Mouse (Mus musculus) lung, embryonic 14.5 days (tissue): Measurements from ENCODE around the gene Ifit1bl1. TPM values are rescaled to one million over a fixed set of nuclear protein-coding genes. Genes with fewer than 3 reads are reported as not detected.

Experiments
- ATAC-seq: fragments of 200-750 bp; cut with Nextera tagmentation; 2 replicates; pipeline ENCODE4 v1.8.0; 2017; ENCODE audit warnings: mild to moderate bottlenecking, moderate TSS enrichment, moderate library complexity; ENCODE audit not compliant: insufficient read depth
- DNase-seq: peaks from one replicate; pipeline ENCODE4 v3.0.0-alpha.2; 2015
- H3K27ac ChIP-seq: fragments of 300-500 bp; sonication (generic); 2 replicates; pipeline ENCODE4 v1.5.1; 2014; ENCODE audit warnings: low read depth, mild to moderate bottlenecking, moderate library complexity
- H3K27me3 ChIP-seq: fragments of 300-500 bp; sonication (generic); 2 replicates; pipeline ENCODE4 v1.6.1; 2014; ENCODE audit warnings: low read length, control low read depth; ENCODE audit not compliant: insufficient read depth
- H3K36me3 ChIP-seq: fragments of 300-500 bp; sonication (generic); 2 replicates; pipeline ENCODE4 v1.6.1; 2014; ENCODE audit warnings: control low read depth; ENCODE audit not compliant: insufficient read depth
- H3K4me1 ChIP-seq: fragments of 300-500 bp; sonication (generic); 2 replicates; pipeline ENCODE4 v1.6.1; 2014; ENCODE audit warnings: antibody characterized with exemption, control low read depth; ENCODE audit not compliant: insufficient read depth
- H3K4me2 ChIP-seq: fragments of 300-500 bp; sonication (generic); 2 replicates; pipeline ENCODE4 v1.6.1; 2014; ENCODE audit warnings: mild to moderate bottlenecking
- H3K4me3 ChIP-seq: fragments of 300-500 bp; sonication (generic); 2 replicates; pipeline ENCODE4 v1.5.1; 2014; ENCODE audit warnings: low read depth, low read length
- H3K9ac ChIP-seq: fragments of 300-500 bp; sonication (generic); 2 replicates; pipeline ENCODE4 v1.6.1; 2014
- H3K9me3 ChIP-seq: fragments of 300-500 bp; sonication (generic); 2 replicates; pipeline ENCODE4 v1.6.1; 2016; ENCODE audit warnings: low read depth, low read length, control low read depth
- CTCF ChIP-seq: IDR thresholded peaks from 2 replicates; pipeline ENCODE4 v1.5.1; 2016; ENCODE audit warnings: antibody characterized with exemption, low read depth
- WGBS: fragments of 180-500 bp; shearing (Covaris S2); extraction: QIAGEN DNeasy Blood & Tissue Kit; methylation state at CpG from one replicate; pipeline ENCODE4 v1.1.7; 2014; 5-methylcytosine and 5-hydroxymethylcytosine counted together
- polyA plus RNA-seq: library from polyadenylated mRNA; unstranded; fragments of >200 nt; fragmentation: Nextera tagmentation; extraction: Ambion mirVana; gene quantifications from 2 replicates; pipeline ENCODE4 v1.2.1, GENCODE M21; 2014

Gene Ifit1bl1
- polyA plus RNA-seq, 1 experiment from 2014 or later, result 0.18 TPM

GRCm38 (mm10) chr19:34562556-34562955 is 39.2 kb downstream of the Ifit1bl1 start:
- Histone ChIP-seq H3K9me3 (no peaks in the 10 kb centered on the region), H3K36me3 (no peaks in the 10 kb centered on the region), H3K9ac (no peak overlapping the region), H3K4me1 (no peaks in the 10 kb centered on the region), H3K27me3 (no peaks in the 10 kb centered on the region), H3K4me3 (no peak overlapping the region), H3K27ac (no peak overlapping the region), H3K4me2 (no peak overlapping the region)
- ATAC-seq (no peak), DNase-seq (no peak)
- TF ChIP-seq CTCF, result no peak

- Histone ChIP-seq H3K9ac (no peak overlapping the region), H3K27me3 (no peaks in the 10 kb centered on the region), H3K4me3 (no peak overlapping the region), H3K9me3 (no peaks in the 10 kb centered on the region), H3K27ac (no peak overlapping the region), H3K4me2 (no peak overlapping the region), H3K4me1 (peaks cover 10% of the 10 kb centered on the region; the same call in 1 of the 2 replicates), H3K36me3 (no peaks in the 10 kb centered on the region)
- no peak for TF ChIP-seq CTCF
- DNase-seq (no peak), ATAC-seq (no peak)
- 71% methylated on average over 3 of the region's 3 CpGs for WGBS
These were observed 45.1 kb downstream of the Ifit1bl1 start for GRCm38 (mm10) chr19:34556621-34557020.

GRCm38 (mm10) chr19:34554061-34554460 is 47.7 kb downstream of the Ifit1bl1 start:
- H3K27ac ChIP-seq, result no peak overlapping the region
- H3K4me3 ChIP-seq, result no peak overlapping the region
- H3K9ac ChIP-seq, result no peak overlapping the region
- no peaks in the 10 kb centered on the region for H3K36me3 ChIP-seq
- DNase-seq (no peak), ATAC-seq (no peak)
- no peaks in the 10 kb centered on the region for H3K9me3 ChIP-seq
- no peak for TF ChIP-seq CTCF
- no peak overlapping the region for H3K4me2 ChIP-seq
- H3K4me1 ChIP-seq, result peaks cover 10% of the 10 kb centered on the region; the same call in 1 of the 2 replicates
- no peaks in the 10 kb centered on the region for H3K27me3 ChIP-seq

GRCm38 (mm10) chr19:34553522-34553921 is 48.2 kb downstream of the Ifit1bl1 start:
- no peaks in the 10 kb centered on the region for H3K36me3 ChIP-seq
- H3K4me2 ChIP-seq, result peak overlapping the region; percentile 27; the same call in 1 of the 2 replicates
- WGBS, result 53% methylated on average over 3 of the region's 3 CpGs
- H3K4me1 ChIP-seq, result peaks cover 10% of the 10 kb centered on the region; the same call in 1 of the 2 replicates
- ATAC-seq (no peak), DNase-seq (peak; percentile 4)
- H3K27ac ChIP-seq, result peak overlapping the region; percentile 37; the same call in 1 of the 2 replicates
- H3K4me3 ChIP-seq, result no peak overlapping the region
- no peak overlapping the region for H3K9ac ChIP-seq
- TF ChIP-seq CTCF, result no peak
- no peaks in the 10 kb centered on the region for H3K27me3 ChIP-seq
- no peaks in the 10 kb centered on the region for H3K9me3 ChIP-seq

- TF ChIP-seq CTCF, result no peak
- H3K27me3 ChIP-seq, result no peaks in the 10 kb centered on the region
- no peaks in the 10 kb centered on the region for H3K36me3 ChIP-seq
- H3K4me1 ChIP-seq, result peaks cover 10% of the 10 kb centered on the region; the same call in 1 of the 2 replicates
- H3K4me3 ChIP-seq, result no peak overlapping the region
- peak overlapping the region; percentile 49; the same call in 1 of the 2 replicates for H3K4me2 ChIP-seq
- no peaks in the 10 kb centered on the region for H3K9me3 ChIP-seq
- WGBS, result 48% methylated on average over 6 of the region's 6 CpGs
- DNase-seq (peak; percentile 37), ATAC-seq (no peak)
- H3K27ac ChIP-seq, result peak overlapping the region; percentile 37; the same call in 1 of the 2 replicates
- no peak overlapping the region for H3K9ac ChIP-seq
These were observed 48.7 kb downstream of the Ifit1bl1 start for GRCm38 (mm10) chr19:34553021-34553420.

GRCm38 (mm10) chr19:34551981-34552380 is 49.8 kb downstream of the Ifit1bl1 start:
- 38% methylated on average over 5 of the region's 5 CpGs for WGBS
- Histone ChIP-seq H3K27ac (peak overlapping the region; percentile 39), H3K36me3 (no peaks in the 10 kb centered on the region), H3K9ac (0 out of 2 replicates have a peak overlapping the region, but pooled peaks have one; percentile 17), H3K9me3 (no peaks in the 10 kb centered on the region), H3K4me2 (peak overlapping the region; percentile 49), H3K4me1 (peaks cover 10% of the 10 kb centered on the region; the same call in 1 of the 2 replicates), H3K4me3 (peak overlapping the region; percentile 3; the same call in 1 of the 2 replicates), H3K27me3 (no peaks in the 10 kb centered on the region)
- no peak for ATAC-seq
- TF ChIP-seq CTCF, result no peak
- DNase-seq, result peak; percentile 67

GRCm38 (mm10) chr19:34550534-34551223 is 51.1 kb downstream of the Ifit1bl1 start, which contains the start of gene Ifit2:
Gene Ifit2 (plus strand): TSS chr19:34550694.
- Histone ChIP-seq H3K27ac (peak within 1 kb of the TSS; percentile 82), H3K4me3 (peak within 1 kb of the TSS; percentile 45), H3K4me1 (peaks cover 10% of the 10 kb centered on the region; the same call in 1 of the 2 replicates), H3K4me2 (peak within 1 kb of the TSS; percentile 66), H3K9ac (peak within 1 kb of the TSS; percentile 35; the same call in 1 of the 2 replicates), H3K9me3 (no peaks in the 10 kb centered on the region), H3K36me3 (no peaks in the 10 kb centered on the region), H3K27me3 (no peaks in the 10 kb centered on the region)
- WGBS, result under 1% methylated on average over 22 of the region's 22 CpGs
- ATAC-seq (peak; percentile 97), DNase-seq (peak; percentile 93)
- peak; percentile 80 for TF ChIP-seq CTCF
